Mouse (Mus musculus) adrenal gland (tissue): ENCODE results near the gene Cd9.

Experiments
- intact Hi-C: fragments of 180-260 bp; cut with DNase I; formaldehyde crosslinking; loops from one replicate; pipeline ENCODE4 v1.15.1; 2025

Gene Cd9

GRCm38 (mm10) chr6:125476826-125477589 lies 17.6 kb downstream of the Cd9 start:
- intact Hi-C loops: no loop called here

- intact Hi-C loops: no loop called here
Measured at GRCm38 (mm10) chr6:125476090-125476489, 18.5 kb downstream of the Cd9 start.

GRCm38 (mm10) chr6:125475184-125475583 lies 19.4 kb downstream of the Cd9 start:
- intact Hi-C loops: no loop called here

- intact Hi-C loops: no loop called here
Measured at GRCm38 (mm10) chr6:125473939-125474338, 20.7 kb downstream of the Cd9 start.

- intact Hi-C loops: no loop called here
Measured at GRCm38 (mm10) chr6:125473321-125473721, 21.3 kb downstream of the Cd9 start.

- intact Hi-C loops: no loop called here
Measured at GRCm38 (mm10) chr6:125471921-125472320, 22.7 kb downstream of the Cd9 start.

- intact Hi-C loops: no loop called here
Measured at GRCm38 (mm10) chr6:125471326-125471725, 23.3 kb downstream of the Cd9 start.

- intact Hi-C loops: no loop called here
Measured at GRCm38 (mm10) chr6:125470616-125471015, 24.0 kb downstream of the Cd9 start.

GRCm38 (mm10) chr6:125469222-125469621 lies 25.4 kb downstream of the Cd9 start:
- intact Hi-C loops: no loop called here

GRCm38 (mm10) chr6:125468179-125468960 lies 26.2 kb downstream of the Cd9 start:
- intact Hi-C loops: no loop called here

- intact Hi-C loops: no loop called here
Measured at GRCm38 (mm10) chr6:125467301-125467715, 27.3 kb downstream of the Cd9 start.

GRCm38 (mm10) chr6:125462312-125462711 lies 32.3 kb downstream of the Cd9 start:
- intact Hi-C loops: no loop called here

- intact Hi-C loops: no loop called here
Measured at GRCm38 (mm10) chr6:125461788-125462187, 32.8 kb downstream of the Cd9 start.

GRCm38 (mm10) chr6:125461325-125461724 lies 33.3 kb downstream of the Cd9 start:
- intact Hi-C loops: no loop called here

GRCm38 (mm10) chr6:125460589-125460988 lies 34.0 kb downstream of the Cd9 start:
- intact Hi-C loops: no loop called here

GRCm38 (mm10) chr6:125459903-125460302 lies 34.7 kb downstream of the Cd9 start:
- intact Hi-C loops: no loop called here

- intact Hi-C loops: no loop called here
Measured at GRCm38 (mm10) chr6:125455806-125456520, 38.6 kb downstream of the Cd9 start.

- intact Hi-C loops: no loop called here
Measured at GRCm38 (mm10) chr6:125454731-125455130, 39.9 kb downstream of the Cd9 start.

GRCm38 (mm10) chr6:125454299-125454698 lies 40.3 kb downstream of the Cd9 start:
- intact Hi-C loops: no loop called here

- intact Hi-C loops: no loop called here
Measured at GRCm38 (mm10) chr6:125447660-125448059, 46.9 kb downstream of the Cd9 start.

GRCm38 (mm10) chr6:125447205-125447604 lies 47.4 kb downstream of the Cd9 start:
- intact Hi-C loops: no loop called here

GRCm38 (mm10) chr6:125445381-125445780 lies 49.2 kb downstream of the Cd9 start:
- intact Hi-C loops: no loop called here
